Mouse (Mus musculus): Measurements from ENCODE around the gene Stxbp3.
"Not testable (repeated sequence)": the region's sequence is repeated elsewhere in the genome, so short reads cannot be mapped to it uniquely, and the experiment has no call there.

The Stxbp3 gene

DNA sequence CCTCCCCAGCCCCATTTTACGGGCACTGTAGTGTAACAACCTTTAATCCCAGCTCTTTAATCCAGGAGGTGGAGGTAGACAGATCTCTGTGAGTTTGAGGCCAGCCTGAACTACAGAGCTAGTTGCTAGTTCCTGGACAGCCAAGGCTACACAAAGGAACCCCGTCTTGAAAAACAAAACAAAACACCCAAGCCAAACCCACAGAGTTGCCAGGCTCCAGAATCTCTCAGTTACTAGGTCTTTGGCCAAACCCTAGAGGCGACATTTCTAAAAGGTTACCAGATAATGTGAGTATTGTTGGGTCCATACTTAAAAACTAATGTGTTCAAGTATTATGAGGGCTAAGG is 16.8 kb upstream of the Stxbp3 start:
- no peak for DNase-seq (ENCODE audit: extremely low spot score, low spot score)

DNA sequence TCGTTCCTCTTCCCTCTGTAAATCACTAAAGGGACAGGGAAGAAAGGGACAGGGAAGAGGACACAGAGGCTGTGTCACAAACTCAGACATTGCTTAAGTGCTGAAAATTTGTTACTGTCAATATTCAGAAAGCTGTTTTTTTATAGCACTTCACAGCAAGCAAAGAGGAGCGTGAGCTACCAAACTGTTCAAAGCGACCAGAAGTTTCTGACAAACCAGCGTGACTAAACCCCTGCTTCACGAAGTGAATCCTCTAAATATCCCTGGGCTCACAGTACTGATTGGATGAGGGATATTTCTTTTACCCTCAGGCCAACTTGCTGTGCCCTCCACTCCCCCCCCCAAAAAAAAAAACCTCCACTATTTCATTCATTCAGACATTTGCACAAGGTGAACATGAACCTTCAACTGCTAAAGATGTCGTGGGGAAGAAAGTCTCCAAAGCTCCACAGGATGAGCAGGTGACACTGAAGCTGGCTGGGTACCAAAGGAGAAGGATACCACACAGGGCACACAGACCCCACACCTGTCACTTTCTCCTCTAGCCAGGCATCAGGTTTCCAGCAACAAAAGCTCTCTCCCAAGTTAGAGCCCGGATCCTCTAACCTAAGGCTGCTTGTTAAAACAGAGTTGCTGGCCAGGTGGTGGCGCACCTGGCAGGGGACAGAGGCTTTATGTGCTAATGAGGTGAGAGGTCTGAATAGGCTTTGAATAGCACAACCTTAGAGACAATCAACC is 16.2 kb upstream of the Stxbp3 start:
- DNase-seq (ENCODE audit: extremely low spot score, low spot score): no peak

DNA sequence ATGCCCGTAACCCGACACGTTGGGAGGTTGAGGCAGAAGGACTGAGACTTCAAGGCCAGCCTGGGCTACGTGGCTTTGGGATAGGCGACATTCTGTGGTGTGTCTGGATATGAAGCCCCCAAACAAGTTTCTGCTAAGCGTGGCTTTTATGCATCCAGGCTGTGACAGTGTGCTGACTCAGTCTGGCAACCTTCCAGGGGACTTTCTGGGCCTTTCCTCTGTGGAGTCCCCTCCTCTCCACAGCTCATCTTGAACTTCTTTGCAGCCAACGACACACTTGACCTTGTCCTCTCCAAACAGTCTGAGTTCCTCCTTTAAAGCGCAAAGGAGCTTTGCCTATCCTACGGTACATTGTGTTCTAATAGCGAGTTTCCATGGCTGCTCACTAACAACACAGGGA is 15.5 kb upstream of the Stxbp3 start:
- no peak for DNase-seq (ENCODE audit: extremely low spot score, low spot score)

- DNase-seq (ENCODE audit: extremely low spot score, low spot score): no peak
Observed at GRCm38 (mm10) chr3:108855371-108855770, 15.0 kb upstream of the Stxbp3 start.

DNA sequence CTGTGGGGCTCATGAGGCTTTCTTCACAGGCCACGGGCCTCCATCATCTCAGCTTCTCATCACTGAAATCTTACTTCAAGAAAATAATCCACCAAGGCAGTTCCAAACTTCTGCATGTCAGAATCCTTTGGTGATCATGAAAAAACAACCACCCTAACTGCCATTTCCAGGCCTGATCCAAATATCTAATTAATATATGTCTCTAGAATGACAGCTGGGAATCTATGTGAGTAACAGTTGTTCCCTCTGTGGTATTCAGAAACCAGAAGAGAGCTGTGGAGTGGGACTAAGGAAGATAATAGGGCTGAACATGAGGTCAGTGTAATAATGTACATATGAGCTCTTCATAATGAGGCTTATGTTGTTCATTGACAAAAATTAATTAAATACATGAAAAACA is 12.9 kb upstream of the Stxbp3 start:
- DNase-seq (ENCODE audit: extremely low spot score, low spot score): no peak

DNA sequence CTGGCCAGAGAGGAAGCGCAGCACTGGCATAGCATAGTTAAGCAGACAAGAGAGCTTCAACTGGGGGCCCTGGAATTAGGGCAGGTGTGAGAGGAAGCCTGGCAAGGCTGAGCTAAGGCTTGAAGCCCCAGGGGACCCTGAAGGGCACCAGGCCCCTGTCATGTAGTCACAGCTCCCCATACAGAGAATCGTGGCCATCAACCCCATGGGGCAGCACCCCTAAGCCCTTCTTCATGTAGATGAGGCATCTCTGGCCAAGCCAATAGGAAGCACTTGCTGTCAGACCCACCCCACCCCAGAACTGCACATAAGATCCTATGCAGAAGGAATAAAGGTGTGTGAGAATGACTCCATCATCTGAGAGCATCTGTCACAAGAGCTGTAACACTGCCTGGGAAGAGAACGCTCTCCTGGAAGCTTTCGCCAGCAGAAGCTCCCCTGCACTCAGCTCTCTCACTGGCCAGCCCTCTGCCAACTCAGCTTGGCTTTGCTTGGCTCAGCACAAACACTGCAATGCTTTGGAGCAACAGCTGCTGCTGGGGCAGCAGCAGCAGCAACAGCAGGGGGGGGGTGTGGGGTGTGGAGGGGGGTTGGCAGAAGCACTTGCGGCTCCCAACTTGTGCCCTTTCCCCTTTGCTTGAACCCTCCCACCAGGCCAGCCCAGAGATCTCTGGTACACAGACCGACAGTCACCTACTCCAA is 11.8 kb upstream of the Stxbp3 start:
- DNase-seq (ENCODE audit: extremely low spot score, low spot score): no peak

- no peak for DNase-seq (ENCODE audit: extremely low spot score, low spot score)
Observed at GRCm38 (mm10) chr3:108851554-108851953, 11.2 kb upstream of the Stxbp3 start.

DNA sequence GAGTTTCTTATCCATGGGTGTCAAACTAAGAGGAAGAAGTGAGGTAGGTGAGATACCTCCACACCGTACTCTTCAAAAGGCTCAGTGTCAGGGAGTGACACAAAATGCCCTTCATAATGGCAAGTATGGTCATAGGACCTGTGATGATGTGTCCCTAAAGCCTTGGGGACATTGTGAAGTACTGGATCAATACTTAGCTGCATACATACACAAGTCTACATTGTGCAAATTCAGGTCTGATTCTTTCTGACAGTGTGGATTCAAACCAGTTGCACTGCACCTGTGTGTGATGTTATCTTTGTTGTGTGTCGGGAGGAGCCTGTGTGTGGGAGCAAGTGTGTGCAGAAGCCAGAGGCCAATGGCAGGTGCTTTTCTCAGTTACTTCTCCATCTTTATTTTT is 10.7 kb upstream of the Stxbp3 start:
- no peak for DNase-seq (ENCODE audit: extremely low spot score, low spot score)

GRCm38 (mm10) chr3:108850506-108850905 is 10.2 kb upstream of the Stxbp3 start:
- DNase-seq (ENCODE audit: extremely low spot score, low spot score): no peak

DNA sequence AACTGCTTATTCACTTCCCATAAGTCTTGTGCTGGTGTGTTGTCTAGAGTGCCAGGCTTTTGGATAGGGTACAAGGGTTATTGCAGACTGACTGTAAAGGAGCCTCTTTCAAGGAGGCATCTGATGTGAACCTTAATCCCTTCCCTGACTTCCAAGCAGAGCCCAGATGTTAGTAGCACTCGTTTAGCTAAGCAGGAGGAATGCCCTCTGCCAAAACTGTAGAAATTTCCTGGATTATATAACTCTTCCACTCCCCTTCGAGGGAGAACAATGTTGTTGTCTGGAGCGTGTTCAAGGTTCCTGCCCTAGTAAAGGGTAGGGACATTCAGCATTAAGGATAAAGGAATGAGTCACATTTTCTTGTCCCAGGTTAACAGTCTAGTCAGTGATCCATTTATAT is 6.3 kb upstream of the Stxbp3 start:
- DNase-seq (ENCODE audit: extremely low spot score, low spot score): no peak

- no peak for DNase-seq (ENCODE audit: extremely low spot score, low spot score)
Observed at GRCm38 (mm10) chr3:108844521-108844920, 4.2 kb upstream of the Stxbp3 start.

- DNase-seq (ENCODE audit: extremely low spot score, low spot score): no peak
Observed at GRCm38 (mm10) chr3:108844026-108844425, 3.7 kb upstream of the Stxbp3 start.

- no peak for DNase-seq (ENCODE audit: extremely low spot score, low spot score)
Observed at GRCm38 (mm10) chr3:108840716-108841054, 359 bp upstream of the Stxbp3 start.

- no peak for DNase-seq (ENCODE audit: extremely low spot score, low spot score)
Observed at GRCm38 (mm10) chr3:108839647-108839999, 703 bp downstream of the Stxbp3 start.

DNA sequence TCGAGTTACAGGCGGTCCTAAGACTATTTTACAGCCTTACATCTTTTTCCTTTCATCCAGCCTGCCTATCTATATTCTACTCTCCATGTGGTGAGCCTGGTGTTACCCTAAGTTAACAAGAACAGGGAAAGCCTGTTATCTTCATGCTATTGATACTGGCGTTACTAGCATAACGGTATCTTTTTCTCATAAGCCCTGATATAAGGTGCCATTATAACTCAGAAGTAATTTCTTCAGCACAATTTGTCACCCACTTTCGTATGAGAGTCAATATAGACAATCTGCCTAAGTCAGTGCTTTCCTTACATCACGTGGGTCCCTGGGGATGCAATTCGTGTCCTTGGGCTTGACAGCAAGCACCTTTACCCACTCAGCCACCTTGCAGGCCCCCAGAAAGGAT is 1.3 kb downstream of the Stxbp3 start:
- no peak for DNase-seq (ENCODE audit: extremely low spot score, low spot score)

- no peak for DNase-seq (ENCODE audit: extremely low spot score, low spot score)
Observed at GRCm38 (mm10) chr3:108836931-108837330, 3.4 kb downstream of the Stxbp3 start.

GRCm38 (mm10) chr3:108833717-108834116 is 6.6 kb downstream of the Stxbp3 start:
- DNase-seq (ENCODE audit: extremely low spot score, low spot score): not testable (repeated sequence)

DNA sequence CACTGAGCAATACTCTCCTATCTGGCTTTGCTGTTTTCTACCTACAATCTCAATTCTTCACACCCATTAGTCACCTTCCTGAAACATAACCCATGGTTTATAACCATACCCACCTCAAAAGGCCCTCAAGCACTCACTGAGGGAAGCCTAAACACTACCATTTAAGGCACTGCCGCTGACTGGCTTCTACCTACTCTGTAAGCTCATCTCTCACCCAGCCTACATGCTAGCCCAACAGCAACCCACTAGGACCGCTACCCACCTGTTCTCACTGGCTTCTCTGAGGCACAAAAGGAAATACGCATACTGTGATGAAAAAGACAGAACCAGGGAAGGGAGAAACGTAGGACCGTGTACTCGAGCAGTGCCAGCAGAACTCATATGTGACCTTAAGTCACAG is 8.6 kb downstream of the Stxbp3 start:
- DNase-seq (ENCODE audit: extremely low spot score, low spot score): no peak

DNA sequence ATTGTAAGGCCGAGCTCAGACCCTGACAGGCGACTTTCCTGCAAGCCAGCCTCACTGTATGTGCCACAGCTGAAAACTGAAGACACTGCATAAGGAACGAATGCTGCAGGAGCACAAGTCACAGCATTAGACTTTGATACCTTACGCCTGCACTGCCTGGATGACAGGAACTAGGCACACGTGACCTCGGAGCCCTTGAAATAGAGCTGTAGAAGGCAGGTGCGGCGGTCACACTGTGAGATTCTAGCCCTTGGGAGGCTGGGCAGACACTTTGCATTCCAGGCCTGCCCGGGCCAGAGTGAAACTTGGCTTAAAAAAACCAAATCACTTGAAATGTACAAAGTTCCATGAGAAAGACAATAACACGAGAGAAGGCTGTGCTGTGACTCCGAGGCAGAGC is 9.8 kb downstream of the Stxbp3 start:
- DNase-seq (ENCODE audit: extremely low spot score, low spot score): no peak

- DNase-seq (ENCODE audit: extremely low spot score, low spot score): no peak
Observed at GRCm38 (mm10) chr3:108815631-108816030, 24.7 kb downstream of the Stxbp3 start.

GRCm38 (mm10) chr3:108810747-108811263 is 29.5 kb downstream of the Stxbp3 start:
- no peak for DNase-seq (ENCODE audit: extremely low spot score, low spot score)

- no peak for DNase-seq (ENCODE audit: extremely low spot score, low spot score)
Observed at GRCm38 (mm10) chr3:108805622-108806021, 34.7 kb downstream of the Stxbp3 start.

- DNase-seq (ENCODE audit: extremely low spot score, low spot score): no peak
Observed at GRCm38 (mm10) chr3:108798375-108798774, 42.0 kb downstream of the Stxbp3 start.

Measured in neural tube, embryonic 10.5 days (tissue).